ENCODE assay signal across 10 mouse cellular contexts in the genomic region with DNA sequence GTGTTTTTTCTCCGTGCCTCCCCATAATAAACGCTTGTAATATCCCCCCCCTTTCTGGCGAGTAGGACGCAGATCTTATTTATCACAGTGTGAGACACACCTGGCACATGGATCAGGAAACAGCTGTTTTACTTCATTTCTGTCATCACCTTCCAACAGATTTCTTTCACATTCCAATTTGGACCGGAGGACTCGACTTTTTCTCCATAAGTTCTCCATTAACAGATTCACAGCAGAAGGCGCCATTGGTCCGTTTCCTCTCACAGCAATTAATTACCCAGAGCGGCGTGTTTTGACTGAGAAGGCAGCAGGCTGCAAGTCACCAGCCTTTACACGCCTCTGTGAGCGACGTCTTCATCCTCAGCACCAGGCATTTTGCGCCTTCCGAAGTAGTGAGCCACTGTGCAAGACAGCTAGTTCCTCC.
DNase-seq lines count a peak whose midpoint lies in the region; ATAC-seq and TF ChIP-seq lines count a peak whose summit lies in the region.
"Had no signal": no experiment of that assay in that cellular context is flagged by ENCODE, and none has a peak within 500 bp of the region (broad histone marks: within the 10 kb centered on the region; RNA-seq: fewer than 3 reads in every experiment).

No protein-coding gene starts in this region.

- peak; percentile 48 for DNase-seq in embryo, embryonic 10 days (ENCODE audit: low spot score)
- DNase-seq in embryo, embryonic 9.5 days (ENCODE audit: extremely low spot score), result no peak
- DNase-seq in lung, postnatal 25 days (ENCODE audit: low spot score), result no peak
- peak; percentile 49 to 54 for DNase-seq in heart, postnatal 10 days
- DNase-seq in mesoderm, embryonic 11.5 days (ENCODE audit: low read depth, low spot score), result peak; percentile 59
- DNase-seq in thymus, postnatal 36 days, result no peak
- no peak for DNase-seq in left cerebral cortex, adult 2 months (ENCODE audit: extremely low spot score in 1 of 2, low spot score in 2 of 2)
- DNase-seq: liver had no signal

- H3K4me1 ChIP-seq in lung, embryonic 15.5 days, result 0 out of 2 replicates have a peak, but pooled peaks cover 11% of the 10 kb centered on the region

- 0 out of 2 replicates have a peak, but pooled peaks have one; percentile 14 for ATAC-seq in lung, embryonic 15.5 days (ENCODE audit: borderline replicate concordance, extremely low read depth, low FRiP score, low TSS enrichment)

- H3K36me3 ChIP-seq in lung, embryonic 15.5 days, result no peaks in the 10 kb centered on the region

- H3K9me3 ChIP-seq in lung, embryonic 15.5 days, result no peaks in the 10 kb centered on the region

- no peak for TF ChIP-seq CTCF in left cerebral cortex, adult 2 months (IDR thresholded peaks at IDR 0.05)

- no peak overlapping the region for H3K4me3 ChIP-seq in lung, embryonic 15.5 days
- no peak overlapping the region for H3K4me3 ChIP-seq in left cerebral cortex, adult 2 months
- H3K4me3 ChIP-seq: myocyte had no signal

- H3K27me3 ChIP-seq in lung, embryonic 15.5 days, result no peaks in the 10 kb centered on the region

- H3K27ac ChIP-seq in lung, embryonic 15.5 days, result no peak overlapping the region
- H3K27ac ChIP-seq in left cerebral cortex, adult 2 months, result no peak overlapping the region

- no peak overlapping the region for H3K9ac ChIP-seq in lung, embryonic 15.5 days

- H3K4me2 ChIP-seq in lung, embryonic 15.5 days, result peak overlapping the region; percentile 28

- 34% methylated on average over 15 of the region's 15 CpGs for WGBS in lung, embryonic 15.5 days

- intact Hi-C loops in heart, postnatal 10 days (cut with DNase I), result no loop called here
- intact Hi-C loops in left cerebral cortex, adult 2 months (cut with DNase I), result no loop called here

Comparison
In these comparisons a context has a peak if more than half of its experiments do, and no peak if none do; other contexts are left out.
1. DNase-seq: peak in embryo, embryonic 10 days (single experiment), heart, postnatal 10 days (2 of 2) and mesoderm, embryonic 11.5 days (single experiment); none in embryo, embryonic 9.5 days (single experiment), lung, postnatal 25 days (single experiment), thymus, postnatal 36 days (0 of 2) and left cerebral cortex, adult 2 months (0 of 2).